Mouse (Mus musculus) MEL (cell line): Measurements from ENCODE around the gene Sdc3.

Source experiments
- CTCF ChIP-seq, 3 experiments: IDR thresholded peaks in 2 of 3; conservative IDR thresholded peaks in 1 of 3; 2 replicates each; pipeline ENCODE4 v1.5.1; 2011 to 2012; ENCODE audit warnings: low read length in 3 of 3, low read depth in 2 of 3, mild to moderate bottlenecking in 2 of 3, improper control_type of control experiment in 1 of 3, inconsistent platforms in 1 of 3, mixed read lengths in 1 of 3, moderate library complexity in 1 of 3; ENCODE audit not compliant: control insufficient read depth in 1 of 3, insufficient read depth in 1 of 3, poor library complexity in 1 of 3, severe bottlenecking in 1 of 3
- E2F4 ChIP-seq: IDR thresholded peaks from 2 replicates; pipeline ENCODE4 v1.6.1; 2011; ENCODE audit warnings: low read depth, low read length, improper control_type of control experiment, borderline replicate concordance
- ELF1 ChIP-seq: IDR thresholded peaks from 2 replicates; pipeline ENCODE4 v1.6.1; 2014; ENCODE audit warnings: low read depth, mild to moderate bottlenecking, inconsistent platforms, low read length, improper control_type of control experiment, moderate library complexity
- EP300 ChIP-seq, 2 experiments: IDR thresholded peaks; 2 replicates each; pipeline ENCODE4 v1.6.1; 2011; ENCODE audit warnings: improper control_type of control experiment in 2 of 2, low read length in 2 of 2, low read depth in 1 of 2, mild to moderate bottlenecking in 1 of 2
- ETS1 ChIP-seq: IDR thresholded peaks from 2 replicates; pipeline ENCODE4 v1.6.1; 2012; ENCODE audit warnings: low read depth, mild to moderate bottlenecking, inconsistent platforms, low read length, improper control_type of control experiment, moderate library complexity
- HCFC1 ChIP-seq: IDR thresholded peaks from 2 replicates; pipeline ENCODE4 v1.6.1; 2012; ENCODE audit warnings: low read depth, mild to moderate bottlenecking, inconsistent platforms, low read length, improper control_type of control experiment, moderate library complexity
- MAFK ChIP-seq: IDR thresholded peaks from 2 replicates; pipeline ENCODE4 v1.6.1; 2011; ENCODE audit warnings: low read depth, mild to moderate bottlenecking, low read length, improper control_type of control experiment, borderline replicate concordance
- MAZ ChIP-seq: IDR thresholded peaks from 2 replicates; pipeline ENCODE4 v1.6.1; 2012; ENCODE audit warnings: low read depth, mild to moderate bottlenecking, inconsistent platforms, low read length, improper control_type of control experiment
- MEF2A ChIP-seq: IDR thresholded peaks from 2 replicates; pipeline ENCODE4 v1.6.1; 2014; ENCODE audit warnings: low read depth, mild to moderate bottlenecking, inconsistent platforms, low read length, improper control_type of control experiment; ENCODE audit not compliant: poor library complexity, insufficient replicate concordance, severe bottlenecking; ENCODE audit errors: extremely low read depth
- MXI1 ChIP-seq: IDR thresholded peaks from 2 replicates; pipeline ENCODE4 v1.6.1; 2011; ENCODE audit warnings: mild to moderate bottlenecking, low read depth, low read length, improper control_type of control experiment
- POLR2A ChIP-seq, 2 experiments: IDR thresholded peaks; 2 replicates each; pipeline ENCODE4 v1.6.1; 2011 to 2012; ENCODE audit warnings: low read length in 2 of 2, mild to moderate bottlenecking in 2 of 2, control low read depth in 1 of 2, improper control_type of control experiment in 1 of 2, low read depth in 1 of 2, moderate library complexity in 1 of 2; ENCODE audit not compliant: control insufficient read depth in 1 of 2, insufficient read depth in 1 of 2, poor library complexity in 1 of 2
- POLR2AphosphoS2 ChIP-seq: IDR thresholded peaks from 2 replicates; pipeline ENCODE4 v1.6.1; 2011; ENCODE audit warnings: low read length, improper control_type of control experiment
- SIN3A ChIP-seq: IDR thresholded peaks from 2 replicates; pipeline ENCODE4 v1.6.1; 2012; ENCODE audit warnings: low read length, improper control_type of control experiment, inconsistent platforms
- ZC3H11A ChIP-seq: IDR thresholded peaks from 2 replicates; pipeline ENCODE4 v1.6.1; 2012; ENCODE audit warnings: low read depth, mild to moderate bottlenecking, inconsistent platforms, low read length, improper control_type of control experiment

- TF ChIP-seq MAFK (no peak), POLR2AphosphoS2 (no peak), ELF1 (no peak), MEF2A (no peak), ETS1 (no peak), SIN3A (no peak), HCFC1 (no peak), POLR2A (IDR thresholded peaks at IDR 0.05; ENCODE audit: control insufficient read depth in 1 of 2, insufficient read depth in 1 of 2, low read depth in 1 of 2, low read length in 2 of 2, poor library complexity in 1 of 2) (no peak), ZC3H11A (no peak), MAZ (no peak), E2F4 (no peak), EP300 (IDR thresholded peaks at IDR 0.05; ENCODE audit: low read depth in 1 of 2, low read length in 2 of 2) (no peak), CTCF (IDR thresholded peaks at IDR 0.05 in 2 of 3, conservative IDR thresholded peaks at IDR 0.05 in 1 of 3; ENCODE audit: control insufficient read depth in 1 of 3, insufficient read depth in 1 of 3, low read depth in 2 of 3, low read length in 3 of 3, poor library complexity in 1 of 3, severe bottlenecking in 1 of 3) (peak in 2 of 3 experiments; percentile 23 to 30; a peak in 3 of 6 replicates), MXI1 (no peak)
Observed at GRCm38 (mm10) chr4:130857661-130858060, 65.3 kb downstream of the Sdc3 start.
